Mouse (Mus musculus) hindbrain, embryonic 16.5 days (tissue): ENCODE measurements around the gene Ush1c. TPM values are rescaled to one million over a fixed set of nuclear protein-coding genes. Genes with fewer than 3 reads are reported as not detected.

Experiments used
- polyA plus RNA-seq: library from polyadenylated mRNA; unstranded; fragments of >200 nt; fragmentation: Nextera tagmentation; extraction: Ambion mirVana; gene quantifications from 2 replicates; pipeline ENCODE4 v1.2.1, GENCODE M21; 2015

The Ush1c gene
- polyA plus RNA-seq, 1 experiment from 2014 or later: 2.5 TPM

Other genes with a start within 250 kb of the Ush1c start
- gene Abcc6, start 208.2 kb downstream of the Ush1c start, polyA plus RNA-seq: 0.53 and 1.0 TPM in 2 replicates
- gene Nomo1, start 204.8 kb downstream of the Ush1c start, polyA plus RNA-seq: 47.3 TPM in 2 replicates
- 3.5 and 3.7 TPM in 2 replicates for gene Kcnj11, start 137.7 kb downstream of the Ush1c start, polyA plus RNA-seq
- 12.0 and 13.6 TPM in 2 replicates for gene Abcc8, start 58.5 kb downstream of the Ush1c start, polyA plus RNA-seq
- gene Otog, start 2.5 kb upstream of the Ush1c start, polyA plus RNA-seq: 0.03 and 0.06 TPM in 2 replicates
- gene Myod1, start 138.0 kb upstream of the Ush1c start, polyA plus RNA-seq: 0.19 and 1.9 TPM in 2 replicates
- 13.4 and 14.5 TPM in 2 replicates for gene Kcnc1, start 158.0 kb upstream of the Ush1c start, polyA plus RNA-seq